Mouse (Mus musculus) gastrocnemius, adult 18-20 months (tissue): ENCODE measurements around the gene 4930539E08Rik. TPM values are rescaled to one million over a fixed set of nuclear protein-coding genes. Genes with fewer than 3 reads are reported as not detected.

Experiments used
- DNase-seq: peaks from one replicate; pipeline ENCODE4 v3.0.0; 2021; ENCODE audit warnings: low spot score
- total RNA-seq, 2 experiments: library from RNA; stranded (reverse); gene quantifications; 2 replicates each; pipeline ENCODE4 v1.2.3; 2021

The 4930539E08Rik gene
- total RNA-seq, 2 experiments from 2014 or later, result not detected

GRCm38 (mm10) chr17:28896095-28896780, 18.9 kb downstream of the 4930539E08Rik start:
- DNase-seq, result no peak

- no peak for DNase-seq
Measured at GRCm38 (mm10) chr17:28895217-28895875, 19.8 kb downstream of the 4930539E08Rik start.

- no peak for DNase-seq
Measured at GRCm38 (mm10) chr17:28894050-28894767, 20.9 kb downstream of the 4930539E08Rik start.

- no peak for DNase-seq
Measured at GRCm38 (mm10) chr17:28886266-28886665, 28.9 kb downstream of the 4930539E08Rik start.

GRCm38 (mm10) chr17:28885231-28885630, 29.9 kb downstream of the 4930539E08Rik start:
- DNase-seq, result no peak

GRCm38 (mm10) chr17:28883941-28884516, 31.1 kb downstream of the 4930539E08Rik start:
- DNase-seq, result no peak

- DNase-seq, result no peak
Measured at GRCm38 (mm10) chr17:28882810-28883209, 32.3 kb downstream of the 4930539E08Rik start.

- DNase-seq, result peak; percentile 61
Measured at GRCm38 (mm10) chr17:28882316-28882715, 32.8 kb downstream of the 4930539E08Rik start.

GRCm38 (mm10) chr17:28879931-28880391, 35.2 kb downstream of the 4930539E08Rik start:
- DNase-seq, result peak; percentile 55

- no peak for DNase-seq
Measured at GRCm38 (mm10) chr17:28876821-28877220, 38.3 kb downstream of the 4930539E08Rik start.

GRCm38 (mm10) chr17:28876331-28876730, 38.8 kb downstream of the 4930539E08Rik start:
- no peak for DNase-seq

- DNase-seq, result peak; percentile 38
Measured at GRCm38 (mm10) chr17:28875316-28875715, 39.8 kb downstream of the 4930539E08Rik start.

- peak; percentile 67 for DNase-seq
Measured at GRCm38 (mm10) chr17:28874825-28875224, 40.3 kb downstream of the 4930539E08Rik start.

GRCm38 (mm10) chr17:28874216-28874615, 40.9 kb downstream of the 4930539E08Rik start:
- DNase-seq, result no peak

- no peak for DNase-seq
Measured at GRCm38 (mm10) chr17:28872322-28872721, 42.8 kb downstream of the 4930539E08Rik start.

- no peak for DNase-seq
Measured at GRCm38 (mm10) chr17:28871831-28872230, 43.3 kb downstream of the 4930539E08Rik start.

- DNase-seq, result no peak
Measured at GRCm38 (mm10) chr17:28870435-28870834, 44.7 kb downstream of the 4930539E08Rik start.

GRCm38 (mm10) chr17:28869412-28870110, 45.6 kb downstream of the 4930539E08Rik start:
- no peak for DNase-seq

GRCm38 (mm10) chr17:28867381-28867780, 47.7 kb downstream of the 4930539E08Rik start:
- DNase-seq, result no peak

- DNase-seq, result no peak
Measured at GRCm38 (mm10) chr17:28866921-28867320, 48.2 kb downstream of the 4930539E08Rik start.

- DNase-seq, result no peak
Measured at GRCm38 (mm10) chr17:28864464-28864863, 50.7 kb downstream of the 4930539E08Rik start.
